Mouse (Mus musculus): ENCODE measurements around the gene Tmem82. TPM values are rescaled to one million over a fixed set of nuclear protein-coding genes. Genes with fewer than 3 reads are reported as not detected.

Gene Tmem82
- polyA plus RNA-seq, 1 experiment from 2014 or later = 0.30 TPM

DNA sequence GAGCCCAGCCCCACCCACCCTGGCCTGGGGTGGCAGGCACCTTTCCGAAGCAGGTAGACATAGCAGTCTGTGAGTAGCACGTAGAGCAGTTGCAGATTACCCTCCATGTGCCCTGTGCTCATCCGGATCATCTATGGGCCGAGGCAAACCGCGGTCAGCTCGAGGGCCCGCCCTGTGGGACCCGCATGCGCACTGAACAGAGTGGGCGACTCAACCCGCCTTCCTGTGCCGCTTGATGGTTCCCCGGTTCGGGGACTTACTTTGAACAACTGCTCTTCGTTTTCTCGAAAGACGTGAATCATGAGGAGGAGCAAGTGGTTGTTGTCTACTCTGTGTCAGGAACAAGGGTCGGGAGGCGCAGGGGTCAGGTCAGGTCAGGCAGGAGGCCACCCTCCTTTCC is 12.8 kb upstream of the Tmem82 start:
- Histone ChIP-seq H3K4me1 (ENCODE audit: control insufficient read depth, insufficient read depth, low read length) (no peaks in the 10 kb centered on the region; the same call in 1 of the 2 replicates), H3K9me3 (replicated peaks; ENCODE audit: control insufficient read depth, low read length) (no peaks in the 10 kb centered on the region), H3K27me3 (ENCODE audit: control insufficient read depth, insufficient read depth, low read length) (no peaks in the 10 kb centered on the region), H3K4me2 (no peak overlapping the region), H3K4me3 (ENCODE audit: low read depth, low read length) (no peak overlapping the region), H3K27ac (ENCODE audit: low read depth, low read length) (no peak overlapping the region), H3K9ac (ENCODE audit: low read depth, low read length) (no peak overlapping the region), H3K36me3 (ENCODE audit: control insufficient read depth, insufficient read depth, low read length) (peaks cover 48% of the 10 kb centered on the region)
- ATAC-seq (replicated peaks; ENCODE audit: insufficient number of reproducible peaks, low FRiP score, low TSS enrichment) = no peak
- WGBS (ENCODE audit: insufficient replicate concordance) = 90% methylated on average over 20 of the region's 20 CpGs

DNA sequence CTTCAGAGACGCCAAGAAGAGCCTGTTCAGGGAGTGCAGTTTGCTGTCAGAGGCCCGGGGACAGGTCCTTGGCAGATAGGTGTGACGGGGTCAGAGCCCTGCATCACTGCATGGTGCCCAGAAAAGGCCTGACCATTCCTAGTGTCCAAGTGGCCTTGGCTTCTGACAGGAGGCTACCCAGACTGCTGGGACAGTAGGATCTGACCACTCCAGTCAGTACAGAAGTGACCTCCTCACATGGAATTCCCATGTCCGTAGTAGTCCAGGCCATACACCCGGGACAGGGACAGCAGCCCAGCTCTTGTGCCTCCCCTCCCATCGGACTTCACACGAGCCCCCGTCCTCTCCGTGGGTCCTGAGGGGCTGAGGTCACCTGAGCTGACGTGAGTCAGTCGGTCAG is 11.6 kb upstream of the Tmem82 start:
- H3K36me3 ChIP-seq (ENCODE audit: control insufficient read depth, insufficient read depth, low read length) = peaks cover 51% of the 10 kb centered on the region
- no peaks in the 10 kb centered on the region for H3K9me3 ChIP-seq (replicated peaks; ENCODE audit: control insufficient read depth, low read length)
- no peak overlapping the region for H3K27ac ChIP-seq (ENCODE audit: low read depth, low read length)
- 85% methylated on average over 11 of the region's 11 CpGs for WGBS (ENCODE audit: insufficient replicate concordance)
- no peak overlapping the region for H3K9ac ChIP-seq (ENCODE audit: low read depth, low read length)
- ATAC-seq (replicated peaks; ENCODE audit: insufficient number of reproducible peaks, low FRiP score, low TSS enrichment) = no peak
- H3K4me3 ChIP-seq (ENCODE audit: low read depth, low read length) = no peak overlapping the region
- no peak overlapping the region for H3K4me2 ChIP-seq
- no peaks in the 10 kb centered on the region for H3K27me3 ChIP-seq (ENCODE audit: control insufficient read depth, insufficient read depth, low read length)
- H3K4me1 ChIP-seq (ENCODE audit: control insufficient read depth, insufficient read depth, low read length) = no peaks in the 10 kb centered on the region; the same call in 1 of the 2 replicates

DNA sequence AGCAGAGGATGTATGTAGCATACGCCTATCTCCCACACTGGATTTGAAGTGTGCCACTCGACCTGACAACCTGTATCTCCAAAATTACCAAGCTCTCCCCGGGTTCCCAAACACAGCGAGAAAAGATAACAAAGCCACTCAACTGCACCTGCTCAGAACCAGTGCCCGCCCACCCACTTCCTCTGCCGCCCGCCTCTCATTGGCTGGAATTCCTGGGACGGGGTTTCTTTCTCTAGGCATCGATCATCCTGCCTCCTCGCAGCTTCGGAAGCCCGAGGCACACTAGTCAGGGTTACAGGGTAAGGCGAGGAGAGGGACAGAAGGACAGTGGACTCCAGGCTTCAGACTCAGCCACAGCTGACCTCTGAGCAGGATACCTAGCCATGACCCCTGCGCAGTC is 10.2 kb upstream of the Tmem82 start:
- Histone ChIP-seq H3K9ac (ENCODE audit: low read depth, low read length) (no peak overlapping the region), H3K4me3 (ENCODE audit: low read depth, low read length) (no peak overlapping the region), H3K27ac (ENCODE audit: low read depth, low read length) (no peak overlapping the region), H3K27me3 (ENCODE audit: control insufficient read depth, insufficient read depth, low read length) (no peaks in the 10 kb centered on the region), H3K9me3 (replicated peaks; ENCODE audit: control insufficient read depth, low read length) (no peaks in the 10 kb centered on the region), H3K4me1 (ENCODE audit: control insufficient read depth, insufficient read depth, low read length) (peaks cover 3% of the 10 kb centered on the region; the same call in 1 of the 2 replicates), H3K4me2 (no peak overlapping the region), H3K36me3 (ENCODE audit: control insufficient read depth, insufficient read depth, low read length) (peaks cover 49% of the 10 kb centered on the region)
- 72% methylated on average over 14 of the region's 14 CpGs for WGBS (ENCODE audit: insufficient replicate concordance)
- ATAC-seq (replicated peaks; ENCODE audit: insufficient number of reproducible peaks, low FRiP score, low TSS enrichment) = no peak

DNA sequence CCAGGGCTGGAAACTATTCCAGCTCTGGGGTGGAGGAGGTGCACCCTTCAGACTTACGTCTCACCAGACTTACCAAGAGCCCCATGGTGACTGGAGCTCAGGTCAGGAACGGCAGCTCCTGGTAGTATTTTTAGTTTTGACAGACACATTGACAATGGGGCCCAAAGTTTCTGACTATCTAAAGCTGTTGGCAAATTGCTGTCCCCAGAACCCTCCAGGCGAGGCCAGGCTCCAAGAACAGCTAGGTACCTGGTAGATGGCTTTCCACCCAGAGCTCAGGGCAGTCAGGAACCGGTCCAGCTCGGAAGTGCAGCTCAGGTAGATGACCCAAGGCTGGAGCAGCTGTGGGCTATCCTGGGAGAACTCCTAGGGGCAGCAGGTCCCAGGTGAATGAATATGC is 9.1 kb upstream of the Tmem82 start:
- no peak overlapping the region for H3K27ac ChIP-seq (ENCODE audit: low read depth, low read length)
- no peaks in the 10 kb centered on the region for H3K27me3 ChIP-seq (ENCODE audit: control insufficient read depth, insufficient read depth, low read length)
- H3K36me3 ChIP-seq (ENCODE audit: control insufficient read depth, insufficient read depth, low read length) = peaks cover 44% of the 10 kb centered on the region

DNA sequence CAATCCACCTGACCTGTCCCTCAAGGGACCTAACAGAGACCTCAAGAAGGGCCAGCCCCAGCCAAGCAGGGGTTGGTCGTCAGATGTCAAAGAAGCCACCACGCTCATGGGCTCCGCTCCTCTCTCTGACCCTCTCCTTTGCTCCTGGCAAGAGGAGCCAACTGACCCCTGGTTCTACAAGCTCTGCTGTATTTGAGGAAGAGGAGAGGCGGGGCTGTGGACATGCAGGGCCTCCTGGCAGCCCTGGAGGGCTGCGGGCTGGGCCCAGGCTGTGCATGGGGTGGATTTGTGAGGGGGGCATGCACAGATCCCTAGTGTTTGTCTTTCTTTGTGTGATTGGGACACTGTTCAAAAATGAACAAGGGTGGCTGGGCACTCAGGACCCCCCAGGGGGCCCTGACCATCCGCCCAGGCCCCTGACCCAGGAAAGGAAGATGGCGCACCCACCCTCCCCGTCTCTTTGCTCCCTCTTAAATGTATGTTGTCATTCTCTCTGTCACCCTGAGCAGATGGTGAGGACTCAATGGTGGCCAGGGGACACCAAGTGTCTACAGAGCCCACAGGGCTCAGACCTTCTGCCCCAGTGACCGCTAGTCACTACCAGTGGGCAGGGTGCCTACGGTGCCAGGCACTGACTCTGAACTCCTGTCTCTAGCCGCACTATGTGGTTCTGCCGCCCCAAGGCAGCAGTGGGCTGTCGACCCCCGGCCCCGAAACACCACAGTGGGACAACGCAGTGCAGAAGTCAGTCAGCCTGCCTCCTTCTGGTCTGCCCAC is 7.5 kb upstream of the Tmem82 start:
- 85% methylated on average over 16 of the region's 16 CpGs for WGBS (ENCODE audit: insufficient replicate concordance)
- no peak overlapping the region for H3K4me2 ChIP-seq

More for the DNA sequence above, 9.1 kb upstream of the Tmem82 start:
- WGBS (ENCODE audit: insufficient replicate concordance) = 79% methylated on average over 5 of the region's 5 CpGs
- peaks cover 4% of the 10 kb centered on the region; the same call in 1 of the 2 replicates for H3K4me1 ChIP-seq (ENCODE audit: control insufficient read depth, insufficient read depth, low read length)
- H3K4me2 ChIP-seq = no peak overlapping the region
- H3K4me3 ChIP-seq (ENCODE audit: low read depth, low read length) = no peak overlapping the region
- no peak overlapping the region for H3K9ac ChIP-seq (ENCODE audit: low read depth, low read length)
- no peak for ATAC-seq (replicated peaks; ENCODE audit: insufficient number of reproducible peaks, low FRiP score, low TSS enrichment)
- no peaks in the 10 kb centered on the region for H3K9me3 ChIP-seq (replicated peaks; ENCODE audit: control insufficient read depth, low read length)

DNA sequence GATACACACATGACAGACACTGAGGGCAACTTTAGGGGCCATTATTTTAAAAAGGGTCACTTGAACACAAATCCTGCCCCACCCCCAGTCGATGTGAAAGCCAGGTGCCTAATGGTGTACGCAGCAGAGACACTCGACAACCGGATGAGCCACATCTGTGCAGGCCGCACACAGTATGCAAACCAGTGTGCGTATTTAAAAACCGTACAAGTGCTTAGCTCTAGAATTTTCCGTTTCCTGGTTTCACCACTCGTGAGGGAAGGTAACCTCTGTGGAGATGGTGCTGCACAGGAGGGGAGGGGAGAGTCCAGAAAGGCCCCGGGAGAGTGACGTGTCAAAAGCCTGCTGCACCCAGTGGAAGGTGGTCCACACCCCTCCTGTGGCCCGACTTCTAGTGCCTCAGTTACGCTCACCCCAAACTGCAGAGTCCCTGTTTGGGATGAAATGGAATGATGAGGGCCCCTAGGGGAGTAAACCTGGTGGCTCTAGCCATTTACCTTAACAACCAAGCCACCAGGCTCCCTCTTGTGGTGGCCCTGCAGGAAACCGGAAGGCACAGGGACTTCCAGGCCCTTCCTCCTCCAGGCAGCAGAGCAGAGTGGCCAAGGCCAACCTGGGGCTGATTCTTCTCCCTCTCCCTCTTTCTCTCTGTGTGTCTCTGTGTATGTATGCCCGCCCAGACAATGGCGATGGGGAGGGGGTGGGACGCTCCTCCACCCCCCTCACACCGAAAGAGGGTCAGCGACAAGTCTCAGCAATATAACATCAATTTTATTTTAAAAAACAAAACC is 6.7 kb upstream of the Tmem82 start:
- ATAC-seq (replicated peaks; ENCODE audit: insufficient number of reproducible peaks, low FRiP score, low TSS enrichment) = no peak
- no peak overlapping the region for H3K9ac ChIP-seq (ENCODE audit: low read depth, low read length)
- no peak overlapping the region for H3K4me3 ChIP-seq (ENCODE audit: low read depth, low read length)
- H3K4me1 ChIP-seq (ENCODE audit: control insufficient read depth, insufficient read depth, low read length) = peaks cover 4% of the 10 kb centered on the region; the same call in 1 of the 2 replicates
- 70% methylated on average over 19 of the region's 19 CpGs for WGBS (ENCODE audit: insufficient replicate concordance)
- no peak overlapping the region for H3K27ac ChIP-seq (ENCODE audit: low read depth, low read length)
- H3K27me3 ChIP-seq (ENCODE audit: control insufficient read depth, insufficient read depth, low read length) = no peaks in the 10 kb centered on the region
- no peak overlapping the region for H3K4me2 ChIP-seq
- no peaks in the 10 kb centered on the region for H3K9me3 ChIP-seq (replicated peaks; ENCODE audit: control insufficient read depth, low read length)
- H3K36me3 ChIP-seq (ENCODE audit: control insufficient read depth, insufficient read depth, low read length) = peaks cover 26% of the 10 kb centered on the region

More for the DNA sequence above, 7.5 kb upstream of the Tmem82 start:
- H3K4me1 ChIP-seq (ENCODE audit: control insufficient read depth, insufficient read depth, low read length) = peaks cover 4% of the 10 kb centered on the region; the same call in 1 of the 2 replicates
- no peak overlapping the region for H3K4me3 ChIP-seq (ENCODE audit: low read depth, low read length)
- H3K9ac ChIP-seq (ENCODE audit: low read depth, low read length) = no peak overlapping the region
- H3K27me3 ChIP-seq (ENCODE audit: control insufficient read depth, insufficient read depth, low read length) = no peaks in the 10 kb centered on the region
- no peak for ATAC-seq (replicated peaks; ENCODE audit: insufficient number of reproducible peaks, low FRiP score, low TSS enrichment)
- H3K9me3 ChIP-seq (replicated peaks; ENCODE audit: control insufficient read depth, low read length) = no peaks in the 10 kb centered on the region
- H3K27ac ChIP-seq (ENCODE audit: low read depth, low read length) = no peak overlapping the region
- peaks cover 28% of the 10 kb centered on the region for H3K36me3 ChIP-seq (ENCODE audit: control insufficient read depth, insufficient read depth, low read length)

DNA sequence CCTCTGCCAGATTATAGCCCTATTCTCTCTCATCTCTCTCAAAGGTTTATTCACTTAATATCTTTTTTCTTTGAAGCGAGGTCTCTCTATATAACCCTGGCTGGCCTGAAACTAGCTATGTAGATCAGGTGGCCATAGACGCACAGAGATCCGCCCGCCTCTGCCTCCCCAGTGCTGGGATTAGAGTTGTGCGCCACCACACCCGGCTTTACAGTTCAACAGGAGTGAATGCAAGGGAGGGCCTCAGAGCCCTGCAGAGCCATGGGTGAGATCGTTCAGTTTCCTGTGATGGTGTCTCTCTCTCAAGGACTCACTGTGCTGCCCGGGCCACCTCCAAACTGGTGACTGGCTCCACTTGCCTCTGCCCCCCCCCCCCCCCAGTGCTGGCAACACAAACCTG is 5.7 kb upstream of the Tmem82 start:
- no peak overlapping the region for H3K4me3 ChIP-seq (ENCODE audit: low read depth, low read length)
- H3K27ac ChIP-seq (ENCODE audit: low read depth, low read length) = no peak overlapping the region
- no peaks in the 10 kb centered on the region for H3K27me3 ChIP-seq (ENCODE audit: control insufficient read depth, insufficient read depth, low read length)
- no peak overlapping the region for H3K4me2 ChIP-seq
- H3K9me3 ChIP-seq (replicated peaks; ENCODE audit: control insufficient read depth, low read length) = no peaks in the 10 kb centered on the region
- peaks cover 18% of the 10 kb centered on the region for H3K36me3 ChIP-seq (ENCODE audit: control insufficient read depth, insufficient read depth, low read length)
- H3K9ac ChIP-seq (ENCODE audit: low read depth, low read length) = no peak overlapping the region
- H3K4me1 ChIP-seq (ENCODE audit: control insufficient read depth, insufficient read depth, low read length) = peaks cover 4% of the 10 kb centered on the region; the same call in 1 of the 2 replicates
- ATAC-seq (replicated peaks; ENCODE audit: insufficient number of reproducible peaks, low FRiP score, low TSS enrichment) = no peak
- 77% methylated on average over 8 of the region's 8 CpGs for WGBS (ENCODE audit: insufficient replicate concordance)

DNA sequence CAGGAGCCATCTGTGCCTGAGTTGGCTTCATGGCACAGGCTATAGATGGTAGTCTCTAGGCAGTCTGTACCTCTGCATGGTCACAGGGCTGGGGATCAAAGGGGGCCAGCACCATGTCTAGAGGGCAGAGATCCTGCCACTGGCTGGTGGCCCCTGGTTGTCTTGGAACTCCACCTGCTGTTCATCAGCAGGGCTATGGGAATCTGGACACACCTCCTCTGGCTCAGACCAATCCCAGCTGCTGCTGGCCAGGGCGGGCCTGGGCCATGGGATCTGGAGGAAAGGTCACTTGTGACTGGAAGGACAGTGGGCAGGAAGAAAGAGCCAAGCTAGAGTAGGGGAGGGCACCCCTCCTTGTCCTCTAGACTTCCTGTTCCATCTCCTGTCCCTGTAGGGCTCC is 5.2 kb upstream of the Tmem82 start, which contains the start of gene Slc25a34:
Gene Slc25a34 (minus strand): TSS at position 156 of the 400 bp plus-strand sequence.
- Histone ChIP-seq H3K4me1 (ENCODE audit: control insufficient read depth, insufficient read depth, low read length) (peaks cover 4% of the 10 kb centered on the region; the same call in 1 of the 2 replicates), H3K9ac (ENCODE audit: low read depth, low read length) (no peak within 1 kb of the TSS), H3K9me3 (replicated peaks; ENCODE audit: control insufficient read depth, low read length) (no peaks in the 10 kb centered on the region), H3K36me3 (ENCODE audit: control insufficient read depth, insufficient read depth, low read length) (peaks cover 18% of the 10 kb centered on the region), H3K27me3 (ENCODE audit: control insufficient read depth, insufficient read depth, low read length) (no peaks in the 10 kb centered on the region), H3K27ac (ENCODE audit: low read depth, low read length) (peak within 1 kb of the TSS; percentile 16; the same call in 1 of the 2 replicates), H3K4me2 (no peak within 1 kb of the TSS), H3K4me3 (ENCODE audit: low read depth, low read length) (no peak within 1 kb of the TSS)
- WGBS (ENCODE audit: insufficient replicate concordance) = 70% methylated on average over 1 of the region's 1 CpGs
- peak; percentile 53 for ATAC-seq (replicated peaks; ENCODE audit: insufficient number of reproducible peaks, low FRiP score, low TSS enrichment)

All from heart, embryonic 11.5 days (tissue).